Mouse (Mus musculus): ENCODE results near the gene Rab4b. TPM values are rescaled to one million over a fixed set of nuclear protein-coding genes. Genes with fewer than 3 reads are reported as not detected.

The Rab4b gene
- polyA plus RNA-seq, 1 experiment from 2014 or later: 71.1 TPM

MicroRNAs encoded within 50 kb of the gene (microRNA counts, 519-probe panel; counts per million panel counts)
- microRNA mmu-miR-1191: not detected

Small RNA genes within 50 kb of the gene (microRNA-seq; reads per million reads assigned to microRNA genes)
- gene Mir1191 (1.8 reads per million), gene Mir3101 (0.78 reads per million)

Other genes with a start within 250 kb of the Rab4b start
- gene Cyp2a22, start 239.5 kb downstream of the Rab4b start, polyA plus RNA-seq (2014; fragmentation: Nextera tagmentation; extraction: Ambion mirVana): not detected in 2 replicates
- gene Cyp2a12, start 149.8 kb downstream of the Rab4b start, polyA plus RNA-seq (2014; fragmentation: Nextera tagmentation; extraction: Ambion mirVana): not detected in 2 replicates
- gene Cyp2f2, start 59.0 kb downstream of the Rab4b start, polyA plus RNA-seq (2014; fragmentation: Nextera tagmentation; extraction: Ambion mirVana): 22.5 and 32.1 TPM in 2 replicates
- 0.17 TPM in 1 of 2 replicates, not detected in the other for gene Cyp2t4, start 25.2 kb downstream of the Rab4b start, polyA plus RNA-seq (2014; fragmentation: Nextera tagmentation; extraction: Ambion mirVana)
- 39.0 and 42.5 TPM in 2 replicates for gene Egln2, start 12.1 kb downstream of the Rab4b start, polyA plus RNA-seq (2014; fragmentation: Nextera tagmentation; extraction: Ambion mirVana)
- gene Gm21983, start 2.2 kb upstream of the Rab4b start, polyA plus RNA-seq (2014; fragmentation: Nextera tagmentation; extraction: Ambion mirVana): not detected in 2 replicates
- gene Mia, start 2.3 kb upstream of the Rab4b start, polyA plus RNA-seq (2014; fragmentation: Nextera tagmentation; extraction: Ambion mirVana): 2.4 and 6.3 TPM in 2 replicates
- 4.2 and 4.5 TPM in 2 replicates for gene BC024978, start 16.9 kb upstream of the Rab4b start, polyA plus RNA-seq (2014; fragmentation: Nextera tagmentation; extraction: Ambion mirVana)
- 260 and 274 TPM in 2 replicates for gene Snrpa, start 17.4 kb upstream of the Rab4b start, polyA plus RNA-seq (2014; fragmentation: Nextera tagmentation; extraction: Ambion mirVana)
- gene Itpkc, start 49.8 kb upstream of the Rab4b start, polyA plus RNA-seq (2014; fragmentation: Nextera tagmentation; extraction: Ambion mirVana): 8.5 and 10.8 TPM in 2 replicates
- 19.7 and 20.5 TPM in 2 replicates for gene Coq8b, start 54.1 kb upstream of the Rab4b start, polyA plus RNA-seq (2014; fragmentation: Nextera tagmentation; extraction: Ambion mirVana)
- gene Numbl, start 79.5 kb upstream of the Rab4b start, polyA plus RNA-seq (2014; fragmentation: Nextera tagmentation; extraction: Ambion mirVana): 15.0 and 16.5 TPM in 2 replicates
- gene Ltbp4, start 158.8 kb upstream of the Rab4b start, polyA plus RNA-seq (2014; fragmentation: Nextera tagmentation; extraction: Ambion mirVana): 178 and 189 TPM in 2 replicates
- 41.5 and 41.6 TPM in 2 replicates for gene Shkbp1, start 177.1 kb upstream of the Rab4b start, polyA plus RNA-seq (2014; fragmentation: Nextera tagmentation; extraction: Ambion mirVana)
- gene Gm20479, start 178.5 kb upstream of the Rab4b start, polyA plus RNA-seq (2014; fragmentation: Nextera tagmentation; extraction: Ambion mirVana): 0.53 and 1.9 TPM in 2 replicates

All from stomach, embryonic 14.5 days (tissue).